Mouse (Mus musculus) kidney, postnatal 0 days (tissue): ENCODE measurements around the gene Capn15. TPM values are rescaled to one million over a fixed set of nuclear protein-coding genes. Genes with fewer than 3 reads are reported as not detected.

Experiments used
- ATAC-seq: fragments of 200-750 bp; cut with Nextera tagmentation; replicated peaks from 2 replicates; pipeline ENCODE4 v1.8.0; 2017; ENCODE audit warnings: low read depth, moderate number of reproducible peaks, moderate TSS enrichment, moderate library complexity; ENCODE audit not compliant: low FRiP score
- DNase-seq: peaks from one replicate; pipeline ENCODE4 v3.0.0-alpha.2; 2016; ENCODE audit warnings: low spot score
- H3K27ac ChIP-seq: fragments of 300-500 bp; sonication (generic); 2 replicates; pipeline ENCODE4 v1.5.1; 2014; ENCODE audit warnings: mild to moderate bottlenecking
- H3K27me3 ChIP-seq: fragments of 300-500 bp; sonication (generic); 2 replicates; pipeline ENCODE4 v1.6.1; 2014; ENCODE audit warnings: low read length, mixed read lengths; ENCODE audit not compliant: insufficient read depth
- H3K36me3 ChIP-seq: fragments of 300-500 bp; sonication (generic); 2 replicates; pipeline ENCODE4 v1.6.1; 2014; ENCODE audit warnings: low read length, mixed read lengths; ENCODE audit not compliant: insufficient read depth
- H3K4me1 ChIP-seq: fragments of 300-500 bp; sonication (generic); replicated peaks from 2 replicates; pipeline ENCODE4 v1.6.1; 2014; ENCODE audit warnings: antibody characterized with exemption, low read length, mixed read lengths; ENCODE audit not compliant: insufficient read depth
- H3K4me2 ChIP-seq: fragments of 300-500 bp; sonication (generic); 2 replicates; pipeline ENCODE4 v1.6.1; 2014; ENCODE audit warnings: mild to moderate bottlenecking, low read length, moderate library complexity, mixed read lengths
- H3K4me3 ChIP-seq: fragments of 300-500 bp; sonication (generic); replicated peaks from 2 replicates; pipeline ENCODE4 v1.5.1; 2014; ENCODE audit warnings: low read depth, low read length
- H3K9ac ChIP-seq: fragments of 300-500 bp; sonication (generic); 2 replicates; pipeline ENCODE4 v1.6.1; 2014; ENCODE audit warnings: low read depth, low read length
- H3K9me3 ChIP-seq: fragments of 300-500 bp; sonication (generic); replicated peaks from 2 replicates; pipeline ENCODE4 v1.6.1; 2016; ENCODE audit warnings: low read length, inconsistent platforms, mixed read lengths
- CTCF ChIP-seq: IDR thresholded peaks from 2 replicates; pipeline ENCODE4 v1.5.1; 2016; ENCODE audit warnings: antibody characterized with exemption, low read depth, mild to moderate bottlenecking, moderate library complexity
- WGBS: fragments of 180-500 bp; shearing (Covaris S2); extraction: QIAGEN DNeasy Blood & Tissue Kit; methylation state at CpG from one replicate; pipeline ENCODE4 v1.1.7; 2014; 5-methylcytosine and 5-hydroxymethylcytosine counted together
- polyA plus RNA-seq: library from polyadenylated mRNA; unstranded; fragments of >200 nt; fragmentation: Nextera tagmentation; extraction: Ambion mirVana; gene quantifications from 2 replicates; pipeline ENCODE4 v1.2.1, GENCODE M21; 2015

The Capn15 gene
- polyA plus RNA-seq: 17.0 and 19.8 TPM in 2 replicates

DNA sequence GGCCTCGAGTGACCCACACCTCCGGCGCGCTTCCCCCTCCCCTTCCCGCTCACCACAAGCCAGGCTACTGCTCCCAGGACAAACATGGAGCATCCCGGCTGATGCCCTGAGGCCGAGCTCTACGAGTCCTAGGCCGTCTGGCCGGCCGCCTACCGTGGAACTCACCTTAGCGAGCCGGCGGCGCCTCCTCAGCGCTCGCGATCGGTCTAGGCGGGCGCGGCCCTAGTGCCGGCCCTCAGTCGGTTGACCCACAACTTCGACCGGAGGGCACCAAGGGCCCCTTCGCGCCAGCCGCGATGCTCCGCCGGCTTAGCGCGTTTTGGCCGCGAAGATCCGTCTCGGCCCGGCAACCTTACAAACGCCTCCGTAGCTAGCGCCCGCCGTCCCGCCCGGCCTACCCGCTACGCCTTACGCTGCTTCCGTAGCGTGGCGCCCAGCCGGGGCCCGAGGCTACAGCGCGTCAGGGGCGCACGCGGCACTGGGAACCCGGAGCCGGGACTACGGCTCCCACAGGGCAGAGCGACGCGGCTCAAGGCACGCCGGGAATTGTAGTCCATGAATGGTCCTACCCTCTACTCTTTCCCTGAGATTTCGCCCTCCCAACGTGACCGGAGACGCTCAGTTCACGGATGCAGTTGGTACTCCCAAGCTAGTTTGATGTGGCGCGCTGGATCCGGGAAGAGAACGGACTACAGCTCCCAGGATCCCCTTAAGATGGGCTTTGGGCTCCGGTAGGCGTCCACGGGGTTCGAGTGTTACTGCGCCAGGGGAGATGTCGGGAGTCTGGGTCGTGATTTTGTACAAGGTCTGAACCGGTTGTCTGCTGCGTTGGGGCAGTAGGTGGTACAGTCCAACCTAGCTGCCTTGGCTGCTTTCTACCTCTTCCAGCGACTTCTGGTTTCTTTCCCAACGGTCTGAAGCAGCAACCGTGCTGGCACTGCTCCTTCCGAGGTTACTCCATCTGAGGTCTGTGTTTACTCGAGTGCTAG is at the start of gene Capn15:
TSS of gene Capn15 (minus strand) at position 491 of the 989 bp plus-strand sequence.
- no peaks in the 10 kb centered on the region for H3K27me3 ChIP-seq
- peak within 1 kb of the TSS; percentile 94 for H3K4me2 ChIP-seq
- H3K36me3 ChIP-seq: peaks cover 12% of the 10 kb centered on the region; the same call in 1 of the 2 replicates
- no peaks in the 10 kb centered on the region for H3K9me3 ChIP-seq
- DNase-seq: peak; percentile 99
- under 1% methylated on average over 91 of the region's 91 CpGs for WGBS
- TF ChIP-seq CTCF: no peak
- peak within 1 kb of the TSS; percentile 89 for H3K4me3 ChIP-seq
- H3K9ac ChIP-seq: peak within 1 kb of the TSS; percentile 92
- ATAC-seq: peak; percentile 97
- H3K27ac ChIP-seq: peak within 1 kb of the TSS; percentile 85
- H3K4me1 ChIP-seq: peaks cover 11% of the 10 kb centered on the region; the same call in 1 of the 2 replicates

DNA sequence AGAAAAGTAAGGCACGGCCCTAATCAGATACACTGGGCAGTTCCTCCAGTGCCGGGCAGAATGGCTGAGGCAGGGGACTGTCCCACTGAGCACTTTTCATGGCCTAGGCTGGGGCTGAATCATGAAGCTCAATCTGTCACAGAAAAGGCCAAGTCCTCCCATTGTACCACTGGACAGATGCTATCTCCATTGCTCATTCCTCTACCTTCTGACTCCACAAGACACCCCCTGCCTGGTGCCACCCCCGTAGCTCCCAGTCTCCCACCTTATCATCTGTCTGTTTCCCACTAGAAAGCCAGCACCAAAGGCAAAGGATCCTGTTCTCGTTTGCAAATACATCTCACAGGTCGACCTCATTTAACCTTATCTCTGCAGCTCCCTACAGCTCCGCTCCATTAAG is 46.4 kb upstream of the Capn15 start:
- WGBS: 77% methylated on average over 6 of the region's 6 CpGs
- Histone ChIP-seq H3K4me1 (no peaks in the 10 kb centered on the region), H3K36me3 (no peaks in the 10 kb centered on the region; the same call in none of the 2 replicates), H3K4me3 (no peak overlapping the region), H3K9ac (no peak overlapping the region), H3K4me2 (no peak overlapping the region), H3K27me3 (no peaks in the 10 kb centered on the region), H3K27ac (no peak overlapping the region), H3K9me3 (no peaks in the 10 kb centered on the region)
- no peak for DNase-seq
- TF ChIP-seq CTCF: no peak
- no peak for ATAC-seq

DNA sequence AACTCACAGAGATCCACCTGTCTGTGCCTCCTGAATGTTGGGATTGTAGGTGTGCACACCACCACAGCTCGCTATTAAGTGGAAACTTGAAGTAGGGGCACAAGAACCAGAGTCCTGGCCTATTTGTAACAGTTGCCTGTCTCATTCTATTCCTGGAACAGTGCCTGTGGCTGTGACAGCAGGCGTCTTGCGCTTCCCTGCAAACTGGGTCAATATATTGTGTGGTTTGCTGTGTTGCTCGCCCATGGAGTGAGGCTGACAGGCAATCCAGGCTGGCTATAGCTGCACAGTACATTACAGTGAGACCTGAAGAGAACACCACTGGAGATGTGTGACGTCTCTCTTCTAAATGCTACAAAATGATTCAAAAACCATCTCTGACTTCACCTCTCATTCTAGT is 46.0 kb upstream of the Capn15 start:
- no peak overlapping the region for H3K4me3 ChIP-seq
- no peaks in the 10 kb centered on the region for H3K9me3 ChIP-seq
- no peak overlapping the region for H3K27ac ChIP-seq
- no peaks in the 10 kb centered on the region for H3K4me1 ChIP-seq
- H3K4me2 ChIP-seq: no peak overlapping the region
- DNase-seq: no peak
- TF ChIP-seq CTCF: no peak
- H3K9ac ChIP-seq: no peak overlapping the region
- WGBS: 89% methylated on average over 5 of the region's 5 CpGs
- no peaks in the 10 kb centered on the region for H3K27me3 ChIP-seq
- no peaks in the 10 kb centered on the region; the same call in none of the 2 replicates for H3K36me3 ChIP-seq
- ATAC-seq: no peak

DNA sequence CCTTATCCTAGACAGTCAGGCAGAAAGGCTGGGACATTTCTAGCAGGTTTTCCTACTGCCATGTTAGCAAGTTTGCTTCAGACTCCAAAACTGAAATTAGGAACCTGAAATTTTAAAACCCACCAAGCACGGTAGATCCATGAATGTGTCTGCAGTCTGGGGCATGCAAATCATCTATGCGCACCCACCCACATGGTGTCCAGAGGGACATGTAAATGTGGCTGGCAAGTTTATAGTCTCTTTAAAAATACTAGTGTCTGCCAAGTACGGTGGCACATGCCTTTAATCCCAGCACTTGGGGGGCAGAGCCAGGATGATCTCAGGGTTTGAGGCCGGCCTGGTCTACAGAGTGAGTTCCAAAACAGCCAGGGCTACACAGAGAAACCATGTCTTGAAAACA is 42.7 kb upstream of the Capn15 start:
- no peak for TF ChIP-seq CTCF
- H3K4me1 ChIP-seq: no peaks in the 10 kb centered on the region
- no peak overlapping the region for H3K4me2 ChIP-seq
- H3K9ac ChIP-seq: no peak overlapping the region
- H3K36me3 ChIP-seq: peaks cover 3% of the 10 kb centered on the region
- H3K27ac ChIP-seq: no peak overlapping the region
- no peak for DNase-seq
- H3K27me3 ChIP-seq: no peaks in the 10 kb centered on the region
- ATAC-seq: no peak
- H3K9me3 ChIP-seq: no peaks in the 10 kb centered on the region
- no peak overlapping the region for H3K4me3 ChIP-seq
- WGBS: 88% methylated on average over 4 of the region's 4 CpGs

DNA sequence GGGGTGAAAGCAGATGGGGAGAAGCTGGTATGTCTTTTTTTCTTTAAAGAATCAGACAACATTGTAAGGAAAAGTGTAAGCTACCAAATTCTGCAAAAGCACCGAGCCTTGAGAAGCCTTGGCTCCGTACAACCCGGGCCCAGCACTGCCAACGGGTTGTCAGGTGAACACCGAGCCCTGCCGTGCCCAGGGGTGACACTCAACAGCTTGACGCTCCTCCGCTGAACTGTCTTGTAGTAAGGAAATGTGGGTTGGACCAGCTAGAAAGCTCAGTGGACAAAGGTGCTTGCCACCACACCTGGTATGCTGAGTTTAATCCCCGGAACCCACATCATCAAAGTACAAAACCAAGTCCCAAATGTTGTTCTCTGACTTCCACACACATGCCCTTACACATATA is 39.1 kb upstream of the Capn15 start:
- no peak for ATAC-seq
- Histone ChIP-seq H3K4me3 (no peak overlapping the region), H3K27ac (peak overlapping the region; percentile 62), H3K4me2 (no peak overlapping the region), H3K27me3 (no peaks in the 10 kb centered on the region), H3K9ac (no peak overlapping the region), H3K36me3 (peaks cover 3% of the 10 kb centered on the region; the same call in 1 of the 2 replicates), H3K4me1 (0 out of 2 replicates have a peak, but pooled peaks cover 5% of the 10 kb centered on the region), H3K9me3 (no peaks in the 10 kb centered on the region)
- TF ChIP-seq CTCF: no peak
- WGBS: 96% methylated on average over 9 of the region's 9 CpGs
- no peak for DNase-seq

DNA sequence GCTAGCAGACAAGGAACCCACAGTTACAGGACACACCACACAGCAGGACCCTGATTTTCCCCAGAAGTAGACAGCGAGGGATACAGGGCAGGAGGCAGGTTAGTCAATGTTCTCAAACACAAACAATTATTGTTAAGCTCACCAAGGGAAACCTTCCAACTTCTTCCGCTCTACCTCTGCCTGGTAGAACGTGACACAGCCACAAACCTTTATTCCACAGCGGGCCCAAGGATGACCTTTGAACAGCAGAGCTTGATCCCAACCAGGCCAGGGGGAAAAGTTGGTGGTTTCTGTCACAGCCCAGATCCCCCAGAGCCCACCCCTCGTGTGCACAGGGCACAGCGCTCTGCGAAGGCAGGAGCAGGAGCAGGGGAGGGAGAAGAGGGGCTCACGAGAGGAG is 38.4 kb upstream of the Capn15 start:
- H3K4me2 ChIP-seq: no peak overlapping the region
- 84% methylated on average over 8 of the region's 8 CpGs for WGBS

More for the DNA sequence above, 38.4 kb upstream of the Capn15 start:
- Histone ChIP-seq H3K9ac (no peak overlapping the region), H3K4me1 (0 out of 2 replicates have a peak, but pooled peaks cover 5% of the 10 kb centered on the region), H3K27me3 (no peaks in the 10 kb centered on the region), H3K4me3 (no peak overlapping the region), H3K27ac (peak overlapping the region; percentile 62), H3K9me3 (no peaks in the 10 kb centered on the region), H3K36me3 (peaks cover 3% of the 10 kb centered on the region; the same call in 1 of the 2 replicates)
- no peak for TF ChIP-seq CTCF
- ATAC-seq (peak; percentile 33; the same call in 1 of the 2 replicates), DNase-seq (no peak)
